Mouse (Mus musculus) lung, postnatal 0 days (tissue): ENCODE measurements around the gene Eid3.
A peak's percentile ranks its signal among the peaks of the same experiment; 100 is the strongest.

Experiments used
- CTCF ChIP-seq: IDR thresholded peaks from 2 replicates; pipeline ENCODE4 v1.5.1; 2016; ENCODE audit warnings: antibody characterized with exemption, mild to moderate bottlenecking
- EP300 ChIP-seq: IDR thresholded peaks from 2 replicates; pipeline ENCODE4 v1.6.1; 2016; ENCODE audit warnings: antibody characterized with exemption, mild to moderate bottlenecking, control low read depth

DNA sequence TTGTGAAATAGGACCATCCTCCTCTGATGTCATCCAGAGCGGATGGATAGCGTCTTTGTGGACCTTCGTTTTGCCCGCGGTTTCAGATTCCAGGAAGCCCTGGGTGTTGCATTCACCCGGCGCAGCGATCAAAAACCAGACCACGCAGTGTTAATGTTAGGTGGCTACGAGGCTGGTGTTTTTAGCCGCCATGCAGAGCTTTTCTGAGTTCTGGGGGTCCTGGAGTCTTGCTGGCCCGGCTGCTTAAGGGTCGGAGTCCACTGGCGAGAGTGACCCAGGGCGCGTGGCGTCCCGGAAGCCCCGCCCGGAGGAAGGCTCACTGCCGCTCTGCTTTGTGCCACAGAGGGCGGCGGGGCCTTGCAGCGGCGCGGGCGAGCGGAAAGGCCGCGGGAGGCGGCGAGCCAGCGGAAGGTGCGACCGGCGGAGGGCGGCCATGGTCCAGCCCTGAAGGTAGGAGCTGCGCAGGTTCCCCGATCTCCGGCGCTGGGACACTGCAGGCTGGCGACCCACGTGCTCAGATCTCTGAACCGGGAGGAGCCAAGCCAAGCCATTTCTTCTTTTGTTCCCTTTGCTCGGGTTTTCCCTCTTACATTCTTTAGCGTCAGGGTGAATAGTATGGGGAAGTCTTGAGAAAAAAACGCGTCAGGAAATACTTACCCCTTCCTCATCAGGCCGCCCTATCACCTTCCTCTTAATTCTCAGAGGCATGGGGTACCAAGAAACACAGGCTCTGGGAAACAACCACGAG is 6.1 kb upstream of the Eid3 start:
- TF ChIP-seq CTCF (peak; percentile 26; the same call in 1 of the 2 replicates), EP300 (no peak)
